Mouse (Mus musculus) left cerebral cortex, adult 11 months (tissue): ENCODE measurements around the gene Swt1.
"Not testable (repeated sequence)": the region's sequence is repeated elsewhere in the genome, so short reads cannot be mapped to it uniquely, and the experiment has no call there.

Source experiments
- DNase-seq: peaks from one replicate; pipeline ENCODE4 v3.0.0; 2022; ENCODE audit warnings: low spot score

Swt1 gene

DNA sequence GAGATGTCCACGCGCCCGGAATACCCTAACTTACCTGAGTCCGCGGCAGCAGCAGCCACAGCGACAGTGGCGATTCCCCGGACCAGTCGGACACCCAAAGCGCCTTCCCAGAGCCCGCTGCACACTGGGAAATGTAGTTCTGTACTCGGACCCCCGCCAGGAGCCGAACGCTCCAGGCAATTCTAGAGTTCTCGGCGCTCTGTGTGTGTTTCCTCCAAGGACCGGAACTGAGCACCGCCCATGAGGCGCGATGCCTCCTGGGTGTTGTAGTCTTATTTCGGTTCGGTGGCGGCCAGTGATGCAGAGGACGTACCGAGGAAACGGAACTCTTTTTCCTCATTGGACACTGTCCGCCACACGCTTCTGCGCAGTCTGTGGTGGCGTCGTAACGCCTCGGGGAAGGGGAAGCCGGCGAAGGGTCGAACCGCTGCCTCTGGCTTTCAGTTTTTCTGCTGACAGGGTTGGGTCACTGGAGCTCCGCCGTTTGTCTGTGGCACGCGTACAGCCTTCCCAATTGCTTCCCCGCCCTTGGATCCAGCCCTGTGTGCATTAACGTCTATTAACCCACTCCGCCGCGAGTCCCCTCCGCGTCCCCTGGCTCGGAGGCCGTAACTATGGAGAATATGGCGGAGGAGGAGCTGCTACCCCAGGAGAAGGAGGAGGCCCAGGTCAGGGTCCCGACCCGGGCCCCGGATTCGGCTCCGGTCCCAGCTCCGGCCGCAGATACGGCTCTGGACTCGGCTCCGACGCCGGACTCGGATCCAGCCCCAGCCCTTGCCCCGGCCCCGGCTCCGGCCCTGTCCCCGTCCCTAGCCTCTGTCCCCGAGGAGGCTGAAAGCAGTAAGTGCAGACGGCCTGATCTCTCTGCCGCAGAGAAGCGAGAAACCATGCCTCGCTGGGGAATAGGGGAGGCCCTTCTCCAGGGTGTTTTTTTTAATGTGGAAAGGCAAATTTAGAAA, at the start of gene Swt1, which contains the start of gene Trmt1l:
Gene Swt1, minus strand, starts transcription at position 193 of the 959 bp plus-strand sequence.
Gene Trmt1l, plus strand, starts transcription at position 280 of the 959 bp plus-strand sequence.
- DNase-seq = peak; percentile 98

GRCm38 (mm10) chr1:151472386-151472785, 44.1 kb upstream of the Swt1 start:
- DNase-seq = not testable (repeated sequence)

- no peak for DNase-seq
Measured at GRCm38 (mm10) chr1:151471429-151471828, 43.2 kb upstream of the Swt1 start.

DNA sequence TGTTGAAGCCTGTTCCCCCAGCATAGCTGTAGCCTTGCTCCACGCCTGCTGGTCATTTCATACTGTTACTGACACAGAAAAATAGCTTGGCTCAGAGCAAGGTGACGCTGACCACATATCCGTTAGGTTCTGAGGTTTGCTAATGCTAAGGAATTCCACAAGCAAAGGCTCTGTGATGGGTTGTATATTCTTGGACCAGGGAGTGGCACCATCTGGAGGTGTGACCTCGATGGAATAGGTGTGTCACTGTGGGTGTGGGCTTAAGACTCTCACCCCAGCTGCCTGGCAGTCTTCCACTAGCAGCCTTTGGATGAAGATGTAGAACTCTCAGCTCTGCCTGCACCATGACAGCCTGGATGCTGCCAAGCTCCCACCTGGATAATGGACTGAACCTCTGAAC, 38.3 kb upstream of the Swt1 start:
- no peak for DNase-seq

DNA sequence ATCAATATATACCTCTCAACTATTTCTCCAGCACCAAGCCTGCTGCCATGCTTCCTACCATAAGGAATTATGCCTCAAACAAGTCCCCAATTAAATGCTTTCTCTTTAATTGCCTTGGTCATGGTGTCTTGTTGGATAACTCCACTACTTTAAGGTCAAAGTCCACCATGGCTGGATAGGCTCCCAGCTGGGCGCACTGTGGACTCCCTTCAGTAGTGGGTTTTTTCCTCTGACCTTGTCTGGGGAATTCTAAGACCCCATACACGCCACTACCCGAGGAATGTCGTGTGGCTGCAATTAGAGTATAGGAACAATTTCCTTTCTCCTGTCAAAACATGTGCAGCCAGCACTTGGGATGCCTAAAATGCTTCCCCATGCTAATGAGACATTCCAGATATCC, 36.7 kb upstream of the Swt1 start:
- DNase-seq = no peak

- no peak for DNase-seq
Measured at GRCm38 (mm10) chr1:151461265-151461664, 33.0 kb upstream of the Swt1 start.

DNA sequence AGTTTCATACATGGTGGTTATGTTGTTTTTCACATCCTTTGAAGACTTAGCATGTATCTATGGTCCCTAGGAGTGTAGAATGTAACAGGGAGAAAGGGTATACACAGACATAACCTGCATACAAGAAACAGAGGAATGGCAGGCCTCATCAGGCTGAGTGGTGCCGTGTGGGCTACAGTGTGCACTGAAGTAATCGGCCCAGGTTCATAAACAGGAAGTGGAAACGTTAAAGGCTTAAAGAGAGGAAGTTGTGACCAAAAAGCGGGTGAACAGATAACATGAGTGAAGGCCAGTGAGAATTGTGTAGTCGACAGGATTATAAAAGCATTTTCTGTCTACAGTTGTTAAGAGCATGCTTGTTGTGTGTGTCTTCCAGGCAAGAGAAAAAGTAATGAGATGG, 28.8 kb upstream of the Swt1 start:
- DNase-seq = no peak

DNA sequence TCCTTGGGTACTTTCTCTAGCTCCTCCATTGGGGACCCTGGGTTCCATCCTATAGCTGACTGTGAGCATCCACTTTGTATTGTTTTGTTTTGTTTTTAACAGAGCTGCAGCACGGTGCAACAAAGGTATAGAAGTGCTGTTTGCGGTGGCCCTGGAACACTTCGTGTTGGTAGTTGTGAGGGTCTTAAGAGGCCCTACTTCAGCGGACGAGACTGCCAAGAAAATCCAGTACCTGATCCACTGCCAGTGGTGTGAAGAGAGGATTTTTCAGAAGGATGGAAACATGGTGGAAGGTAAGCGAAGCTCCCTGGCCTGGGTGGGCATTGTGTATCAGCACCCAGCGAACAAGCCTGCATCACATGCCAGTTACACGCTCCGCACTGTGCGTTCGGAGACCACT, 23.7 kb upstream of the Swt1 start:
- DNase-seq = no peak

DNA sequence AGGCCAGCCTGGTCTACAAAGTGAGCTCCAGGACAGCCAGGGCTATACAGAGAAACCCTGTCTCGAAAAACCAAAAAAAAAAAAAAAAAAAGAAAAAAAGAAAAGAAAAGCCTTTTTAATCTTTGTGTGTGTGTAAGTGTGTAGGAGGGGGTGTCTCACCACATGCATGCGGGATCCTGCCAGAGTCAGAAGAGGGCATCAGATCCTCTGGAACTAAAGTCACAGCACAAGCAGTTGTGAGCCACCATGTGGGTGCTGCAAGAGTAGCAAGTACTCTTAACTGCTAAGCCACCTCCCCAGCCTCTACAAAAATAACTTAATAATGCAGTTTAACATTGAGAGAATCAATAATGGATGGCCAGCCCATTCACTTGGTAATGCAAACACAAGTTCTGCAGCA, 22.6 kb upstream of the Swt1 start:
- DNase-seq = no peak

DNA sequence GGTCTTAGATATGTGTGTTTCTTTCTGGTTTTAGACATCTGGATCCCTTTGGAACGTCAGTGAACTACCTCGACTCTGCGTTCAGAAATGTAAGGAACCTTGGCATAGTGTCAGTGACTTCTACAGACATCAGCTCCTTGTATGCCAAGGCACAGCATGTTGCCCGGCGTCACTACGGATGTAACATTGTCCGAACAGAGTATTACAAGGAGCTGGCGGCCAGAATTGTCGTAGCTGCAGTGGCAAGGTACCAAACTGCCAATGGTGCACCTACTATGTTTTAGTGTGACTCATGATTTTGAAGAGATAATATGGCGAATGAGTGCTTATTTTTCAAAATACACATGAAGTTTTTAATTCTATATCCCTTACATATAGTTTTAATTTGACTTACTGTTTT, 21.6 kb upstream of the Swt1 start:
- no peak for DNase-seq

- DNase-seq = no peak
Measured at GRCm38 (mm10) chr1:151435431-151435830, 7.2 kb upstream of the Swt1 start.

GRCm38 (mm10) chr1:151429316-151429715, 1.1 kb upstream of the Swt1 start:
- DNase-seq = no peak

- no peak for DNase-seq
Measured at GRCm38 (mm10) chr1:151427888-151428262, 380 bp downstream of the Swt1 start.

GRCm38 (mm10) chr1:151426947-151427600, 1.2 kb downstream of the Swt1 start:
- no peak for DNase-seq

GRCm38 (mm10) chr1:151422178-151422577, 6.1 kb downstream of the Swt1 start:
- DNase-seq = no peak

DNA sequence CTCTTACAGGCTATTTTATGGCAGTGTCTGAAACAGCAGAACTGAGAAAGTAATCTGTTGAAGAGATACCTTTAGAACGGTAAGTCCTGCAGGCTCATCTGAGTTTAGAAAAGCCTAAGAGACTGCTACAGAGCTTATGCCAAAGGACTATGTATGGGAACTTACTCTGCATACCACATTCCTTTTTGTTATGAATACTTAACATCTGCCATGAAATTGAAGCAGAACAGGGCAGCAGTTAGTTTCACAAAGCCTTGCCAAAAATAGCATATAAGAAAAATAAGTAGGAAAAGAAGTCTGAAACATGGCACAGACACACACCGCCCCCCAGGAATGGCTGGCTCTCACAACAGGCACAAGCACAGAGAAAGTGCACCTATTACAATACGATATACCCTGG, 18.4 kb downstream of the Swt1 start:
- DNase-seq = no peak

- no peak for DNase-seq
Measured at GRCm38 (mm10) chr1:151390029-151390428, 38.2 kb downstream of the Swt1 start.

DNA sequence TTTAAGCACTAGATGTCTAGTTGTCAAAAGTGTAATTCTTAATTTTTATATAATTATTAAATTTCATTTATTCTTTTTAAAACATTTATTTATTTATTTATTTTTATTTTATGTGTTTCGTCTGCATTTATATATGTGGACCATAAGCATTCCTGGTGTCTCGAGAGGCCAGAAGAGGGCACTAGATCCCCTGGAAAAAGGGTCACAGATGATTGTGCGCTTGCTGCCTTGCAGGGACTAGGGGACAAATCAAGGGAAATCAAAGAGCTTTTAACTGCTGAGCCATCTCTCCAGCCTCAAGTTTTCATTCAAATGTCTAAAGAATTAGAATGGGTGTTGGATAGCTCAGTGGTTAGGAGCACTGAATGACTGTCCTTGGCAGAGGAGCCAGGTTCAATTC, 50.9 kb downstream of the Swt1 start:
- DNase-seq = no peak

DNA sequence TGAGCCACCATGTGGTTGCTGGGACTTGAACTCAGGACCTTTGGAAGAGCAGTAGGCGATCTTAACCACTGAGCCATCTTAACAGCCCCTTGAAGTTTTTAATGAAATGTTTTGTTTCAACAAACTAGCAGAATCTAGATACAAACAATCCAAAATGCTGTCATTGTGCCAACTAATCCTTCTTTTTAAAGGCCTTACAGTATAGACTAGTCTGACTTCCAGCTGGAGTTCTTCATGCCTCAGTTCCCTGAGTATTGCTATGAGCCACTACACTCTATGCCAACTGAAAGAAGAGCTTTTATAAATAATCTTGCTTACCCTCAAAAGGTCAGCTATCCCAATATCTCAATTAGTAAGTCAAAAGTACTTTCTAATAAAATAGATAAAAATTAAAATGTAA, 55.4 kb downstream of the Swt1 start:
- DNase-seq = no peak

DNA sequence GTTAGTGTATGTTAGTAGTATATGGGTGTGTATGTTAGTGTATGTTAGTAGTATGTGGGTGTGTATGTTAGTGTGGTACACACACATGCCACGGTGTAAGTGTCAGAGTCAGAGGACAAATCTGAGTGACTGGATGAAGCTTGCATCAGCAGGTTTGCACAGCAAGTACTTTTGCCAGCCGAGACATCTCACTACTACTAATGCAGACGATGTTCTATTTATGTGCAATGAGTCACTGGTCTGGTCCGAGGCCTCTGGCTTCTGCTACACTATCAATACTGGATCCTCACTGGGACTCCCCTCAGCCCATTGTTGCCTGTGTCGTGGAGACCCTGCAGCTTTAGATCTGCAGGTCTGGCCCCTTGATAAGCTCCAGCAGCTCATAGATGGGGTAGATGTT, 56.7 kb downstream of the Swt1 start:
- DNase-seq = no peak

DNA sequence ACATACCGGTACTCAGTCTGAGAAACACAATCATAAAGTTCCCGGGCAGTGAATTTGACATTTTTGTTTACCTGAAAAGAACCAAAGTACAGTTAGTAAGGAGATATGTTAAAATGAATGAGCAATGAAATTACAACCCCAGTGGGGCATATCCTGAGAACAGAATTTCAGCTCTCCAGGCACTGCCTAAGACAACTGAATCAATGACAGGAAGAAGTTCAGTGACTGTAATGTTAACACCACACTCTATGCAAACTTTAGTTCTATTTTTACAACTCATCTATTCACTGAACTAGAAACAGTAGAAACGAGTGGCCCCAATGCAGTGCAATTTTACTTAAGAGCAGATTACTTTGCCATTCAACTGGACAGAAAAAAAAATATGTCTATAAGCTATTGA, 57.7 kb downstream of the Swt1 start:
- no peak for DNase-seq

GRCm38 (mm10) chr1:151368444-151368843, 59.8 kb downstream of the Swt1 start:
- DNase-seq = no peak

GRCm38 (mm10) chr1:151367721-151368324, 60.4 kb downstream of the Swt1 start:
- no peak for DNase-seq
